Mouse (Mus musculus) CH12F3 (cell line): ENCODE measurements around the gene Ankrd1.

Experiments used
- in situ Hi-C: fragments of 300-500 bp; cut with MboI; formaldehyde crosslinking; loops from 2 replicates; pipeline ENCODE4 v1.14.3; 2020; ENCODE audit warnings: low sequenced_read_pairs

Gene Ankrd1

DNA sequence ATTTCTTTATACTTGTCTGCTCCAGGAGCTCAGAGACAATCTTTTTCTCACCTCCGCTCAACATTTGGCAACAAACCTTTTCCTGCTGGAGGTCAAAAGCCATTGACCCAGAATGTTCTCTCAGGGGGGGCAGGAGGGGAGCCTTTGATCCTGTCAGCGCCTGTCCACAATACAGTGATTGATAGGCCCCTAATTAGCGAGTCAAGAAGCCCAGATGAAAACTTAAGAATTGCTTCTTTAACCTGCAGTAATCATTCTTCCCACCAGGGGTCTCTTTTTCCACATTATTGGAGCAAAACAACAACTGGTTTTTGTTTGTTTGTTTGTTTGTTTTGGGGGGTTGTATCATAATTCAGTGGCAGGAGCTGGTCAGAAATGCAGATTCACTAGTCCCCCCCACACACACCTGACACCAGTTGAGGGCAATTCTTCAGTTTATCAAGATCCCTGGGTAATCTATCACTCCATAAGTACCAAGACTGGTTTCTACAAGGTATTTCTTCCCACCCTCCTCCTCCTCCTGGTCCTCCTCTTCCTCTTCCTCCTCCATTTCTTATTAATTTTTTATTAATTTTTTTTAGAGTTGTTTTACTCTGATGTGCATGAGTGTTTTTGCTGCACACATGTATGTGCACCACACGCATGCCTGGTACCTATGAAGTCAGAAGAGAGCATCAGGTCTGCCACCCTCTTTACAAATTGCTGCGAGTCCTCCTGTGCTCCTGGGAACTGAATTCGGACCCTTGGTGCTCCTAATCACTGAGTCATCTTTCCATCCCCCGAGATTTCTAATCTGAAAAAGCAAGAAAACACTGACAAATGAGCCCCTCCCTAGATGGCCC, 8.6 kb downstream of the Ankrd1 start:
- in situ Hi-C loops: loop anchor here (25.0 kb wide), 1 partner anchor 326 kb away; no protein-coding TSS in a partner anchor

DNA sequence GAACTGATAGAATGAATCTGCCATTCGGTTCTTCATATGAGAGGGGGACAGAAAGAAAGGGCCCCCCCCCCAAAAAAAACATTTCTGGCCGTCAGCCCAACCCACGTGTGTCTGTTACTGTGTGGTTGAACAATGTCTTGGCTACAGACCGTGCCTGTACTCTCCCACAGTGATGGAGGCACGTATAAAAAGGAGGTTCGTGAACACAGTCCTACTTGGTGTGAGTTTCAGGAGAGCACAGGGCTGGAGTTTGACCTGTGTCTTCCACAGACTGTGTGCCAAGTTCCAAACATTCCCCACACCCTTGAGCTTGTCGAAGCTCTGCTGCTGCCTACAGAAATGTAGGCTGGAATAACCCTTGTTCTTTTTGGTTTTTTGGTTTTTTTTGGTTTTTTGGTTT, 9.4 kb downstream of the Ankrd1 start:
- in situ Hi-C loops: loop anchor here (25.0 kb wide), 1 partner anchor 327 kb away; no protein-coding TSS in a partner anchor

DNA sequence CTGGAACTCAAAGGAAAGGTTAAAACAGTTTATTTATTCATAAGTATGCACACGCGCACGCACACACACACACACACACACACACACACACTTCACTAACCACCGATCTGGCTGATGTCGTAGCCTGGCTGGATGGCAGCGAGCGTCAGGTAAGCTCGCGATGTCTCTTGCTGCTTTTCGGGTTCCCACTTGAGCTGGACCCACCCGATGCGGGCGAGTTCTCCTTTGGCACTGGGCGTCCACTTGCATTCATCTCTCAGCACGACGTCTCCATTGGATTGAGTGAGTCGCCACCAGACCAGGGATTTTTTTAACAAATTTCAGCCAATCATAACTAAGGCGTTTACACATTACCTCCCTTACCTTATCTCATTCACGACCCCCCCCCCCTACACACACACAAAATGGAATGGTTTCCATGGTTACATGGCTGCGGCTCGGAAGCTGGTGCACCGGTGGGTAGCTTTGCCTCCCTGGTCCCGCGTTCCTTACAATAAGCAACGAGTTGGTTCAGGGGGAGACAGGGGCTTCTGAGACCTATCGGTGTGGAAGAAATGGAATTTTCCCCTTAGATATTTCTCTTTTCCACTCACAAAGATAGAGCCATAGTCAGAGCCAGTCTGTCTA, 10.5 kb downstream of the Ankrd1 start:
- in situ Hi-C loops: loop anchor here (25.0 kb wide), 1 partner anchor 328 kb away; no protein-coding TSS in a partner anchor

DNA sequence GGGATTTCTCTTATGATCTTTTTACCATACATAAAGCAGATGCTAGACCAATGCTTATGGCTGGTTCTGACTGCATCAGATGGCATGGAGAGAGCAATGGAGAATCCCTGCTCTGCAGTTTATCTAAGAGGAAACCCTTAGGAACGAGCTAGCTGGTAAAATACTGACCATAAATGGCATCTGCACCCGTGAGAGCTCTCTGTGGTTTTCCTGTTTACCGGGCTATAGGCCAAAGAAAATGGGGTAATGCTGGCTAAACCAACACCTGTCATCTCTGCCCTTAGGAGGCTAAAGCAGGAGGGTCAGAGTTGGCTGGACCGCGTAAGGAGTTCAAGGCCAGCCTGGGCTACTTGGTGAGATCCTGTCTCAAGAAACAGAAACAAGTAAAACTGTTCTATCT, 16.0 kb downstream of the Ankrd1 start:
- in situ Hi-C loops: loop anchor here (25.0 kb wide), 1 partner anchor 333 kb away; no protein-coding TSS in a partner anchor

DNA sequence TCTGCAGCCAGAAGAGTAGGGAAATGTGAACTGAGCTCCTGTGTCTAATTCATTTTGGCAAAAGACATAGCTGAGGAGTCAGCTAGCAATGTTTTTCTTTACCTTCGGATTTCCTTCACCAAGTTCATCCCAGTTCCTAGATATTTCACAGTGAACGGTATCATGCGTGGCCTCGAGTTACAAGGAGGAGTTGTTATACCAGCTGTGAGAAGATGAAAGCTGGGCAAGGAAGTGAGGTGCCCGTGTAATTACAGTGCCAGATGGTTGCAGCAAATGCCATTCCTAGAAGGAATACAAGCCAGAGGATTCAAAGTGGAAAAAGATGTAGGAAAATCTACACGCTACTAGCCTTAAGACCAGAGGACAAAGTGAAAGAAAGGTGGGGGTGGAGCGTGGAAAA, 21.0 kb downstream of the Ankrd1 start:
- in situ Hi-C loops: no loop called here

DNA sequence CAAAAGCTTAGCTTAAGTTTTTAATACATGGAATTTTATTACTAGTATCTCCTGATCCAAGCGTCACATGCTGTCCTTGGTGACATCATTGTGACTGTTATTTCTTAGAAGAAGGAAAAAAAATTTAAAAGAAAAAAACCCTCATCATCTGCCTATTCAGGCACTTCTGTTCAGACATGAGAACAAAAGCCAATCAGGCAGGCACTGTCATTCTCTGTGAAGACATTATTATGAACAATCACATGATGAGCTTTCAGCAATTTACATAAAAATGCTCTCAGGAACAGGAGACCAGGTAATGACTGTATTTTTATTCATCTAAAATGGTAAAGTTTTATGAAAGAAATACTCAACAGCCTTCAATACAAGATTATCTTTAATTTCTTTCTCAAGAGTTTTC, 21.6 kb downstream of the Ankrd1 start:
- in situ Hi-C loops: no loop called here

DNA sequence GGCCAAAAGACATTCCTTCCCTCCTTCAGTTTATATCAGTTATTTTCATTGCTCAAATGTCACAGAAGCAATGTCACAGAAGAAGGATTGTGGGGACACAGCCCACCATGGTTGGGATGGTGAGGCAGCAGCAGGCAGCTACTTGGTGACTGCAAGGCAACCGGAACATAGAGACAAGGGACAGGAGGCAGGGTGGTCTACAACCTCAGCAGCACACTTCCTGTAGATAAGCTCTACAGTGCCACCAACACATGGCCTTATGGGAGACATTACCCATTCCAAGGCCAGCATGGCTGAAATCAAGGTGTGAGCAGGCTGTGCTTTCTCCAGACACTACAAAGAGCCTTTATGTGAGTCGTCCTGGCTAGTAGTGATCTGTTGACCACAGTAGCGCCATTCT, 22.7 kb downstream of the Ankrd1 start:
- in situ Hi-C loops: no loop called here

DNA sequence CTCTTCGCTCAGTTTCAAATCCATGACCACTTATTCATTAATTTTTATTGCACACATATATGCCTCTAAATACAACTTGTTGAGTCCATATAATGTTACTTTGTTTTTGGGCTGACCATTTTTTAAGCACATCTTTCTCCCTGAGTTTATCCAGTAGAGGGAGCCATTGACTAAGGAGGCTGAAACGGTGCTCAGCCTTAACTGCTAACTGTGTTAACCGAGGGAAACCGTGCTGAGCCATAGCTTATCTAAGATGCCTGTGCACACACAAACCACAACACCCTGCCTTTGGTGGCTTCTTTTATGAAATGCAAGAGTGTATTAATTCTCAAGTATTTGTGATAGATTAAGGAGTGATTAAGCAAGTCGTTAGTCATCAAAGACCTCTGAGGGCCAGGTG, 29.1 kb downstream of the Ankrd1 start:
- in situ Hi-C loops: no loop called here

DNA sequence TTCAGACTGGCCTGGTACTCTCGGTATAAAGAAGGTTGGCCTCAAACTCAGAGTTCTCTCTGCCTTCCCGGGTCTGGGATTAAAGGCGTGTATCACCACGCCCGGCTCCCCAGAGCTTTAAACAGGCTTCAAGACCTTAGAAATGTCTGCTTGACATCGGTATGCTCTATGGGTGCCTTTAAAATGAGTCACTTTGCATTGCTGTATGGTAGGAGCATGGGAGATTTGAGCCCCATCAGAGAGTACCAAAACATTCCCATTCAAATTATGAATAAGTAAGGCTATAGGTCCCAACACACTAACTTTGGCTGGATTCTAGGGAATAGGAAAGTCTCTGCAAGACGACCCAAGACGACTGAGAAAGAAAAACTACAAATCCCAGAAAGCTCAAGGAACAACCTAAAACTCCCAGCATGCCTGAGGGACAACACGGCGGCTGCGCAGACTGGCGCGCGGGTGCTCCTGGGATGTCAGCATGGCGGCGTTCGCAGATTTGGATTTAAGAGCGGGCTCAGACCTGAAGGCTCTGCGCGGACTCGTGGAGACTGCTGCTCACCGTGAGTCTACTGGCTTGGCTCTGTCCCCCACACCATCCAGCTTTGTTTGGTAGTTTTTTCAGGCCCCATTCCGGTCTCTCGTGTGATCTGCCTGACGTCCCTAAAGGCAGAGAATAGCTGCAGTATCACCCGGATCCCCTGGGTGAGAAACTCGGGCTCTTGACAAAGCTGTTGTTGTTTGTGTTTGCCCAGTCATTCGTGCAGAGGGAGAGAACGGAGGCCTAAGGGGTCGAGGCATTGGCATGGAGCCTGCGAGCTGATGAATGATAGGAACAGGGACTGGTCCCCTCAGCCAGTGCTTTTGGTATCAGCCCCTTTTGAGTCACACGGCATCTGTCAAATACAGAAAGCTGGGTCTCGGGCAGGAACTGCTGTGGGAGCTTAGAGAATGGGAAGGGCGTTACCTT, 36.4 kb downstream of the Ankrd1 start, which contains the start of gene Rpp30:
Rpp30 (plus strand) TSS at position 455 of the 964 bp plus-strand sequence.
- in situ Hi-C loops: no loop called here

DNA sequence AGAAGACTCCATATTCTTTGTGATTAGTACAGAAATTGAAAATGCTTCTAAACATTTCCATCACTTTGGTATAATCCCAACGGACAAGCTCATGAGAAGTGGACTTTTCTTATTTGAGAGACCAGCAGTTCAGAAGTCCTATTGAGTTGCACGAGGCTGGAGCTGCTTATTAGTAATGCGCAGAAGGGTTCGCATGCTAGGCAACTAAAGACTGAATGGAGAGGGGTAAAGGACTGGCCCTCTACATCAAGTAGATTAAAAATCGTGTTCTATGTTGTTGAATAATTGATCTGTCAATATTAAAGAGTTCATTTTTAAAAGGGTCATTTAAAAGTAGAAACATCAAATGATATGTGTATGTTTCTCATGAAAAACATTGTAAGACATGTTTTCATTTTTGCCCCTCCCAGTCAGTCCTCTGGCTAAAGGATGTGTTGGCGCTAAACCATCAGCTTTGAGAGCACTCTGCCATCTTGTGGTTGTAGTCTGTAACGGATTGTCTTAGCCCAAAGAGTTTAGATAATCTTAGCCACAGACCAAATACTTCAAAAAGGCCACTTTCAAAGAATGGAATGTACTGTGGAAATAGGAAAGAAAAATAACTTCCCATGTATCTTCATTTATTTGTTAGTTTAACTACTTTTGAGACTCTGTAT, 37.2 kb downstream of the Ankrd1 start:
- in situ Hi-C loops: no loop called here

DNA sequence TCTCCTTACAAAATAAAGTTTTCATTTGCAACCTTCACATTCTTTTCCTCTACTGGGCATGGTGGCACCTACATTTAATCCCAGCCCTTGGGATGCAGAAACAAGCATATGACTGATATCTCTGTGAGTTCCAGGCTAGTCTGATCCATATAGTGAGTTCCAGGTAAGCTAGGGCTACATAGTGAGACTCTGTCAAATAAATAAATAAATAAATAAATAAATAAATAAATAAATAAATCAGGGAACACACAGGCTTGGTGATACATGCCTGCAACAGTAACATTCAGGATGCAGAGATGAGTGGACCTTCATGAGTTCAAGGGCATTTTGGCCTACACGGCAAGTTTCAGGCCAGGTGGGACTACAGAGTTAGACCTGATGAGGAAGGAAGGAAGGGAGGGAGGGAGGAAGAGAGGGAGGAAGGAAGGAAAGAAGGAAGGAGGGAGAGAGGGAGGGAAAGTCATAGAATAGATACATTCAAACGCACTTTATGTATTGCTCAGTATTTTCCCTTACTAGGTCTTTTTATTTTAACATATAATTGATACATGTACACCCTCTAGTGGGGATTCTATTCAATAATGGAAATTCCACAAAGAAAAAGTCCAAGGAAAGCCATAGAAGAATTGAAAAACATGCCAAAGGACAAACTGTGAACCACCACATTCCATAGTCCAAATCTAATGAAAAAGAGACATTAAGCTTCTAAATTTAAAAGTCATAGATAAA, 56.9 kb downstream of the Ankrd1 start:
- in situ Hi-C loops: no loop called here
